Mouse (Mus musculus) central nervous system, embryonic 18 days (tissue): ENCODE results near the gene Ctbp1. TPM values are rescaled to one million over a fixed set of nuclear protein-coding genes. Genes with fewer than 3 reads are reported as not detected.

Experiments used
- polyA plus RNA-seq: library from polyadenylated mRNA; depleted of rRNA; stranded (reverse); fragments of >200 nt; gene quantifications from 2 replicates; pipeline ENCODE4 v1.2.3, GENCODE M21; 2012; rRNA removed

Ctbp1 gene
- polyA plus RNA-seq, result 296 and 298 TPM in 2 replicates

DNA sequence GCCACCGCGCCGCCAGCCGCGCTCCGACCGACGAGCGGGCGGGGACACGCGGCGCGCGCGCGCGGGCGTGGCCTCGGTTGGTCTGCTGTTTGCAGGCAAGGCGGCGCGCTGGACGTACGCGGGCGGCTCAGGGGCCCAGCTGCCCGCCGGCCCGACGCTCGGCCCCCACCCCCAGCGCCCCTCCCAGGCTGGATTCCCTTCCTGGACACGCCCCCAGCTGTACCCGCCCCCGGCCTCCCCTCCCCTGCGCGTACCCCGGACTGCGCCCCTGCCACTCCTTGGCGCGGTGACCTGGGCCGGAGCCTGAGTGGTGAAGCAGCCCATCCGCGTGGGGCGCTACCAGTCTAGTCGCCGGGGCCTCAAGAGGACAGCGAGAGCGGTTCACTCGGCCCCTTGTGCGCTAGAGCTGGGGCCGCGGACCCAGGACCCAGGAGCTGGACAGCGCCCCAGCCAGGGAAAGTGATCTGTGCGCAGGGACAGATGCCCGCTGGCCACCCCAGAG, at the start of gene Ctbp1:
TSS of gene Ctbp1 (minus strand) at position 42 of the 502 bp plus-strand sequence.

DNA sequence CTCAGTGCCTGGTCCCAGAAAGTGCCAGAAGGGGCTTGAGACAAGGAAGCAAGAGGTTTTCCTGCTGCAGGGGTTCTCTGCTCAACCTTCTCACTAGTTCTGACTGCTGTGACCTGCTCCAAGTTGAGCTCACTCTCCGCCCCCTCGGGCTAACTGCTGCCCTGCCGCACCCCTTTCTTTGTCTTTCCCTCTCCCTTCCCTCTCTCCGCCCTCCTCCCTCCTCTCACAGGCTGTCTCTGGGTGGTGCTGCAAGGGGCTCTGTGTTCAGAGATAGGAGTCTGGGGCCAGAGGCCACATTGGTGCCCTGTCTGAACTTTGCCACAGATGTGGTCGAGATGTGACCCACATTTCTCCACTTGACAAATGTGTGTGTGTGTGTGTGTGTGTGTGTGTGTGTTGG, 56.7 kb downstream of the Ctbp1 start, which contains the start of gene Spon2:
TSS of gene Spon2 (minus strand) at position 375 of the 400 bp plus-strand sequence.

Other genes starting within 250 kb of the Ctbp1 start
- gene Slc5a1, start 170.8 kb downstream of the Ctbp1 start, polyA plus RNA-seq, result 0.08 and 0.20 TPM in 2 replicates
- 4.0 and 4.6 TPM in 2 replicates for gene Spon2, start 56.5 kb downstream of the Ctbp1 start, polyA plus RNA-seq
- gene Maea, start 60.5 kb upstream of the Ctbp1 start, polyA plus RNA-seq, result 165 and 177 TPM in 2 replicates
- 6.3 and 6.8 TPM in 2 replicates for gene Uvssa, start 103.6 kb upstream of the Ctbp1 start, polyA plus RNA-seq
- gene Nkx1-1, start 159.0 kb upstream of the Ctbp1 start, polyA plus RNA-seq, result 0.56 and 0.88 TPM in 2 replicates